Mouse (Mus musculus) right cerebral cortex, postnatal 36 days (tissue): ENCODE measurements at regions not wholly inside any gene's neighbourhood (a gene's known extent, or its start where the extent isn't known, plus 50 kb on each side); places are given as distances from the start of the nearest gene placed in this dataset.
"Not testable (repeated sequence)": the region's sequence is repeated elsewhere in the genome, so short reads cannot be mapped to it uniquely, and the experiment has no call there.

Experiments
- DNase-seq, 2 experiments: peaks; one replicate each; pipeline ENCODE4 v3.0.0; 2022; ENCODE audit warnings: low spot score in 2 of 2, mixed read lengths in 1 of 2

GRCm38 (mm10) chr6:22716864-22717557, 158.3 kb upstream of the Ptprz1 start:
- peak; percentile 2 to 5 for DNase-seq

- DNase-seq, result no peak
Observed at GRCm38 (mm10) chr6:22716144-22716856, 159.0 kb upstream of the Ptprz1 start.

- no peak for DNase-seq
Observed at GRCm38 (mm10) chr6:22698187-22698586, 177.1 kb upstream of the Ptprz1 start.

GRCm38 (mm10) chr6:22688678-22689126, 186.6 kb upstream of the Ptprz1 start:
- no peak for DNase-seq

- DNase-seq, result no peak
Observed at GRCm38 (mm10) chr6:22674586-22674929, 200.7 kb upstream of the Ptprz1 start.

GRCm38 (mm10) chr6:22673919-22674585, 201.2 kb upstream of the Ptprz1 start:
- no peak for DNase-seq

GRCm38 (mm10) chr6:22671524-22671923, 203.8 kb upstream of the Ptprz1 start:
- DNase-seq, result no peak

- no peak for DNase-seq
Observed at GRCm38 (mm10) chr6:22668190-22668975, 206.9 kb upstream of the Ptprz1 start.

GRCm38 (mm10) chr6:22657401-22657800, 217.9 kb upstream of the Ptprz1 start:
- DNase-seq, result not testable (repeated sequence)

GRCm38 (mm10) chr6:22640100-22640499, 235.2 kb upstream of the Ptprz1 start:
- no peak for DNase-seq

GRCm38 (mm10) chr6:22635141-22635540, 240.2 kb upstream of the Ptprz1 start:
- DNase-seq, result no peak

- no peak for DNase-seq
Observed at GRCm38 (mm10) chr6:22634740-22635139, 240.6 kb upstream of the Ptprz1 start.

- no peak for DNase-seq
Observed at GRCm38 (mm10) chr6:22591592-22591991, 235.5 kb upstream of the Fam3c start.

- DNase-seq, result no peak
Observed at GRCm38 (mm10) chr6:22584851-22585250, 228.8 kb upstream of the Fam3c start.

- no peak for DNase-seq
Observed at GRCm38 (mm10) chr6:22572925-22573324, 216.9 kb upstream of the Fam3c start.

- DNase-seq, result no peak
Observed at GRCm38 (mm10) chr6:22567891-22568290, 211.8 kb upstream of the Fam3c start.

- DNase-seq, result no peak
Observed at GRCm38 (mm10) chr6:22548296-22549245, 192.5 kb upstream of the Fam3c start.

- DNase-seq, result no peak
Observed at GRCm38 (mm10) chr6:22541603-22542002, 185.6 kb upstream of the Fam3c start.

- no peak for DNase-seq
Observed at GRCm38 (mm10) chr6:22538254-22538653, 182.2 kb upstream of the Fam3c start.

- no peak for DNase-seq
Observed at GRCm38 (mm10) chr6:22524384-22524783, 168.3 kb upstream of the Fam3c start.
